ENCODE assay signal across 13 mouse cellular contexts in the genomic region with DNA sequence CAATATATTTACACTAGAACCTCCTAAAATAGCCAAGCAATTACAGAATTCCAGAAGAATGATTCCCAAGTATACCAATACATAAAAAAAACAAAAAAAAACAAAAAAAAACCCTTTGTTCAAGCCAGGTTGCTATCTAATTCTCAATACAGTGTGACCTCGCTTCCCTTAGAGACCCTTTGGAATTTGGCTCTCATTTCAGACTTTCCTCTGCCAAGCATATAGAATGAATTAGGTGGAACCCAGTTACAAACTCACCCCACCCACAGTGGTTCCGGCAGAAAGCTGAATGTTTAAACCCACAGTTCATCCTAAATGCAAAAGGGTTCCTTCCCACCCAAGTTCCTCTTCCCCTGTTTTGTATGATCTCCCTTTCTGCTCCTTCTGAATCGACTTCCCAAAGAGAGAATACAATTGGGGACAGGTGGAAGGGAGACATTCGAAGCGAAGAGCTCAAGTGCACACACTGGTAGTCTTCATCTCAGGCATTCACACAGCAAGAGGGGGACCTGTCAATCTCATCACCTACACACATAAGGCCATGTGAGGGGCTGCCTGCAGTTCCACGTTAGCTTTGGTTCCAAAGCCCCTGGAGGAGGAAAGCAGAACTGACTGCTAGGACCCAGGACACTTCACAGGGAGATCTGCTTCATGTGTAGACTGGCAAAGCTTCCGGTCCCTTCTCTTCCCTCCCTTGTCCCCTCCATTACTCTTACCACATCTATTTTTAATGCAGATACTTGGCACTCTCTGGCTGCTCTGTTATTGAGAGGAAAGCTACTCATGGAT.
A peak's percentile ranks its signal among the peaks of the same experiment; 100 is the strongest.
DNase-seq lines count a peak whose midpoint lies in the region; ATAC-seq lines count a peak whose summit lies in the region.
"Had no signal": no experiment of that assay in that cellular context is flagged by ENCODE, and none has a peak within 500 bp of the region (broad histone marks: within the 10 kb centered on the region; RNA-seq: fewer than 3 reads in every experiment).

No protein-coding gene starts in this region.

- no peak overlapping the region for H3K9ac ChIP-seq in intestine, embryonic 14.5 days (ENCODE audit: low read length)
- H3K9ac ChIP-seq in intestine, embryonic 16.5 days (ENCODE audit: low read depth, low read length), result no peak overlapping the region
- H3K9ac ChIP-seq in embryonic facial prominence, embryonic 14.5 days (ENCODE audit: low read depth, low read length), result no peak overlapping the region
- H3K9ac ChIP-seq: neural tube, embryonic 13.5 days had no signal

- no peaks in the 10 kb centered on the region for H3K36me3 ChIP-seq in intestine, embryonic 14.5 days (ENCODE audit: control insufficient read depth, insufficient read depth, low read length)
- H3K36me3 ChIP-seq in intestine, embryonic 16.5 days (ENCODE audit: control insufficient read depth, insufficient read depth, low read length), result no peaks in the 10 kb centered on the region
- no peaks in the 10 kb centered on the region for H3K36me3 ChIP-seq in embryonic facial prominence, embryonic 14.5 days (ENCODE audit: control insufficient read depth, insufficient read depth, low read length)
- H3K36me3 ChIP-seq: forebrain, embryonic 10.5 days; neural tube, embryonic 13.5 days had no signal

- 77% methylated on average over 7 of the region's 7 CpGs for WGBS in intestine, embryonic 14.5 days
- WGBS in intestine, embryonic 16.5 days, result 73% methylated on average over 7 of the region's 7 CpGs
- 50% methylated on average over 7 of the region's 7 CpGs for WGBS in embryonic facial prominence, embryonic 14.5 days

- H3K4me2 ChIP-seq in intestine, embryonic 14.5 days (ENCODE audit: low read length), result no peak overlapping the region
- H3K4me2 ChIP-seq in intestine, embryonic 16.5 days (ENCODE audit: low read depth, low read length), result no peak overlapping the region
- no peak overlapping the region for H3K4me2 ChIP-seq in embryonic facial prominence, embryonic 14.5 days (ENCODE audit: low read depth, low read length)
- H3K4me2 ChIP-seq: neural tube, embryonic 13.5 days had no signal

- H3K9me3 ChIP-seq in intestine, embryonic 14.5 days (ENCODE audit: control insufficient read depth, low read length), result no peaks in the 10 kb centered on the region
- H3K9me3 ChIP-seq in intestine, embryonic 16.5 days (ENCODE audit: control insufficient read depth, low read length), result no peaks in the 10 kb centered on the region
- no peaks in the 10 kb centered on the region for H3K9me3 ChIP-seq in embryonic facial prominence, embryonic 14.5 days (ENCODE audit: control insufficient read depth, low read length)
- H3K9me3 ChIP-seq: forebrain, embryonic 10.5 days; neural tube, embryonic 13.5 days had no signal

- no peak for ATAC-seq in intestine, embryonic 14.5 days (replicated peaks; ENCODE audit: low FRiP score, low TSS enrichment, low read depth)
- no peak for ATAC-seq in intestine, embryonic 16.5 days
- ATAC-seq in embryonic facial prominence, embryonic 14.5 days (ENCODE audit: low read depth), result no peak
- 0 out of 2 replicates have a peak, but pooled peaks have one; percentile 37 for ATAC-seq in megakaryocyte, adult 5-6 weeks (ENCODE audit: poor library complexity, severe bottlenecking)

- no peak overlapping the region for H3K4me3 ChIP-seq in intestine, embryonic 14.5 days (ENCODE audit: low read depth, low read length)
- no peak overlapping the region for H3K4me3 ChIP-seq in intestine, embryonic 16.5 days (ENCODE audit: low read length)
- H3K4me3 ChIP-seq in embryonic facial prominence, embryonic 14.5 days (ENCODE audit: low read depth, low read length), result no peak overlapping the region
- H3K4me3 ChIP-seq: forebrain, embryonic 10.5 days; neural tube, embryonic 13.5 days had no signal

- no peak for DNase-seq in intestine, embryonic 14.5 days (ENCODE audit: low spot score)
- peak; percentile 64 for DNase-seq in NIH3T3 (ENCODE audit: low read depth)
- peak; percentile 81 for DNase-seq in embryonic facial prominence, embryonic 14.5 days (ENCODE audit: low spot score)
- DNase-seq in thymus, postnatal 4 days, result no peak
- DNase-seq in cerebellum, postnatal 36 days, result no peak
- DNase-seq: cerebellum, postnatal 25 days; heart, postnatal 36 days; lung, adult 18-20 months; midbrain, embryonic 14.5 days had no signal

- no peaks in the 10 kb centered on the region for H3K27me3 ChIP-seq in intestine, embryonic 14.5 days (replicated peaks; ENCODE audit: control insufficient read depth, insufficient read depth, low read length)
- H3K27me3 ChIP-seq in intestine, embryonic 16.5 days (replicated peaks; ENCODE audit: control insufficient read depth, insufficient read depth, low read length), result no peaks in the 10 kb centered on the region
- no peaks in the 10 kb centered on the region for H3K27me3 ChIP-seq in embryonic facial prominence, embryonic 14.5 days (replicated peaks; ENCODE audit: control insufficient read depth, insufficient read depth, low read length)
- H3K27me3 ChIP-seq: neural tube, embryonic 13.5 days had no signal

- H3K27ac ChIP-seq in intestine, embryonic 14.5 days (ENCODE audit: low read depth), result 0 out of 2 replicates have a peak overlapping the region, but pooled peaks have one; percentile 33
- no peak overlapping the region for H3K27ac ChIP-seq in intestine, embryonic 16.5 days (ENCODE audit: low read length)
- peak overlapping the region; percentile 71 for H3K27ac ChIP-seq in embryonic facial prominence, embryonic 14.5 days (replicated peaks; ENCODE audit: low read depth, low read length)
- H3K27ac ChIP-seq: forebrain, embryonic 10.5 days; neural tube, embryonic 13.5 days had no signal

- peaks cover 36% of the 10 kb centered on the region for H3K4me1 ChIP-seq in intestine, embryonic 14.5 days (replicated peaks; ENCODE audit: control insufficient read depth, insufficient read depth, low read length)
- peaks cover 17% of the 10 kb centered on the region for H3K4me1 ChIP-seq in intestine, embryonic 16.5 days (ENCODE audit: control insufficient read depth, insufficient read depth, low read length)
- peaks cover 58% of the 10 kb centered on the region for H3K4me1 ChIP-seq in embryonic facial prominence, embryonic 14.5 days (ENCODE audit: control insufficient read depth, insufficient read depth, low read length)

Comparison
In these comparisons a context has a peak if more than half of its experiments do, and no peak if none do; other contexts are left out.
1. DNase-seq: peak in NIH3T3 (single experiment) and embryonic facial prominence, embryonic 14.5 days (single experiment); none in intestine, embryonic 14.5 days (single experiment), thymus, postnatal 4 days (single experiment) and cerebellum, postnatal 36 days (0 of 2).